Mouse (Mus musculus) CD4-positive helper T cell, adult 2 months (primary cell): ENCODE results near the gene Ccn1.

Source experiments
- DNase-seq: peaks from one replicate; pipeline ENCODE4 v3.0.0-alpha.2; 2012; ENCODE audit warnings: low read depth, missing footprints, low spot score

The Ccn1 gene

GRCm38 (mm10) chr3:145650298-145651011 is 674 bp upstream of the Ccn1 start:
- no peak for DNase-seq

GRCm38 (mm10) chr3:145648991-145649851 is 560 bp downstream of the Ccn1 start:
- DNase-seq = no peak

GRCm38 (mm10) chr3:145648097-145648931 is 1.5 kb downstream of the Ccn1 start:
- DNase-seq = no peak

- no peak for DNase-seq
These were observed 2.4 kb downstream of the Ccn1 start for GRCm38 (mm10) chr3:145647416-145647815.

GRCm38 (mm10) chr3:145646666-145647065 is 3.1 kb downstream of the Ccn1 start:
- no peak for DNase-seq

- no peak for DNase-seq
These were observed 3.8 kb downstream of the Ccn1 start for GRCm38 (mm10) chr3:145646009-145646408.

GRCm38 (mm10) chr3:145645463-145645862 is 4.3 kb downstream of the Ccn1 start:
- no peak for DNase-seq

- no peak for DNase-seq
These were observed 6.9 kb downstream of the Ccn1 start for GRCm38 (mm10) chr3:145642861-145643260.

- DNase-seq = no peak
These were observed 7.9 kb downstream of the Ccn1 start for GRCm38 (mm10) chr3:145641878-145642277.

- no peak for DNase-seq
These were observed 8.6 kb downstream of the Ccn1 start for GRCm38 (mm10) chr3:145641036-145641685.

- DNase-seq = no peak
These were observed 9.2 kb downstream of the Ccn1 start for GRCm38 (mm10) chr3:145640583-145640982.

GRCm38 (mm10) chr3:145640170-145640569 is 9.6 kb downstream of the Ccn1 start:
- DNase-seq = no peak

- no peak for DNase-seq
These were observed 15.6 kb downstream of the Ccn1 start for GRCm38 (mm10) chr3:145634002-145634710.

- no peak for DNase-seq
These were observed 16.9 kb downstream of the Ccn1 start for GRCm38 (mm10) chr3:145632888-145633287.

- no peak for DNase-seq
These were observed 21.1 kb downstream of the Ccn1 start for GRCm38 (mm10) chr3:145628643-145629042.

- no peak for DNase-seq
These were observed 22.0 kb downstream of the Ccn1 start for GRCm38 (mm10) chr3:145627830-145628229.

- no peak for DNase-seq
These were observed 23.7 kb downstream of the Ccn1 start for GRCm38 (mm10) chr3:145626063-145626462.

GRCm38 (mm10) chr3:145625546-145625945 is 24.2 kb downstream of the Ccn1 start:
- DNase-seq = no peak

- no peak for DNase-seq
These were observed 25.0 kb downstream of the Ccn1 start for GRCm38 (mm10) chr3:145624786-145625185.

- DNase-seq = no peak
These were observed 26.7 kb downstream of the Ccn1 start for GRCm38 (mm10) chr3:145623047-145623446.

GRCm38 (mm10) chr3:145621209-145621608 is 28.6 kb downstream of the Ccn1 start:
- DNase-seq = no peak
